Mouse (Mus musculus): ENCODE measurements around the gene Abhd12b. TPM values are rescaled to one million over a fixed set of nuclear protein-coding genes. Genes with fewer than 3 reads are reported as not detected.

The Abhd12b gene
- polyA plus RNA-seq, 1 experiment from 2014 or later = not detected

GRCm38 (mm10) chr12:70148631-70149265 is 5.2 kb upstream of the Abhd12b start:
- ATAC-seq (no peak), DNase-seq (no peak)
- 11% methylated on average over 11 of the region's 11 CpGs for WGBS (ENCODE audit: insufficient replicate concordance)
- peak overlapping the region; percentile 69 for H3K4me2 ChIP-seq (ENCODE audit: low read depth, low read length)
- no peak overlapping the region for H3K27ac ChIP-seq (ENCODE audit: low read depth)
- no peak for TF ChIP-seq CTCF (IDR thresholded peaks at IDR 0.05; ENCODE audit: low read depth)
- TF ChIP-seq EP300 (IDR thresholded peaks at IDR 0.05; ENCODE audit: low read depth) = no peak
- peak overlapping the region; percentile 8; the same call in 1 of the 2 replicates for H3K9ac ChIP-seq (replicated peaks)
- H3K4me1 ChIP-seq (ENCODE audit: insufficient read depth) = 0 out of 2 replicates have a peak, but pooled peaks cover 5% of the 10 kb centered on the region
- no peaks in the 10 kb centered on the region for H3K9me3 ChIP-seq (ENCODE audit: low read length)
- no peaks in the 10 kb centered on the region for H3K36me3 ChIP-seq (replicated peaks; ENCODE audit: insufficient read depth, low read length)
- peak overlapping the region; percentile 45 for H3K4me3 ChIP-seq (ENCODE audit: low read depth, low read length)
- no peaks in the 10 kb centered on the region for H3K27me3 ChIP-seq (ENCODE audit: insufficient read depth, low read length)

GRCm38 (mm10) chr12:70156222-70156621 is 2.3 kb downstream of the Abhd12b start:
- 55% methylated on average over 6 of the region's 6 CpGs for WGBS (ENCODE audit: insufficient replicate concordance)
- DNase-seq = no peak
- no peak overlapping the region for H3K27ac ChIP-seq (ENCODE audit: low read depth)

GRCm38 (mm10) chr12:70157292-70158066 is 3.5 kb downstream of the Abhd12b start:
- Histone ChIP-seq H3K27me3 (ENCODE audit: insufficient read depth, low read length) (no peaks in the 10 kb centered on the region), H3K9ac (replicated peaks) (no peak overlapping the region), H3K9me3 (ENCODE audit: low read length) (no peaks in the 10 kb centered on the region), H3K27ac (ENCODE audit: low read depth) (no peak overlapping the region), H3K4me2 (ENCODE audit: low read depth, low read length) (no peak overlapping the region), H3K4me3 (ENCODE audit: low read depth, low read length) (no peak overlapping the region), H3K4me1 (ENCODE audit: insufficient read depth) (no peaks in the 10 kb centered on the region), H3K36me3 (replicated peaks; ENCODE audit: insufficient read depth, low read length) (no peaks in the 10 kb centered on the region)
- 56% methylated on average over 5 of the region's 5 CpGs for WGBS (ENCODE audit: insufficient replicate concordance)
- TF ChIP-seq EP300 (IDR thresholded peaks at IDR 0.05; ENCODE audit: low read depth) (no peak), CTCF (IDR thresholded peaks at IDR 0.05; ENCODE audit: low read depth) (no peak)
- ATAC-seq (no peak), DNase-seq (no peak)

More at GRCm38 (mm10) chr12:70156222-70156621, 2.3 kb downstream of the Abhd12b start:
- TF ChIP-seq CTCF (IDR thresholded peaks at IDR 0.05; ENCODE audit: low read depth) (no peak), EP300 (IDR thresholded peaks at IDR 0.05; ENCODE audit: low read depth) (no peak)
- no peak overlapping the region for H3K4me3 ChIP-seq (ENCODE audit: low read depth, low read length)
- no peaks in the 10 kb centered on the region for H3K36me3 ChIP-seq (replicated peaks; ENCODE audit: insufficient read depth, low read length)
- H3K27me3 ChIP-seq (ENCODE audit: insufficient read depth, low read length) = no peaks in the 10 kb centered on the region
- H3K4me2 ChIP-seq (ENCODE audit: low read depth, low read length) = no peak overlapping the region
- H3K9me3 ChIP-seq (ENCODE audit: low read length) = no peaks in the 10 kb centered on the region
- no peak overlapping the region for H3K9ac ChIP-seq (replicated peaks)
- H3K4me1 ChIP-seq (ENCODE audit: insufficient read depth) = no peaks in the 10 kb centered on the region
- no peak for ATAC-seq

GRCm38 (mm10) chr12:70161057-70161456 is 7.1 kb downstream of the Abhd12b start:
- ATAC-seq (no peak), DNase-seq (no peak)
- H3K27me3 ChIP-seq (ENCODE audit: insufficient read depth, low read length) = no peaks in the 10 kb centered on the region
- H3K4me1 ChIP-seq (ENCODE audit: insufficient read depth) = no peaks in the 10 kb centered on the region
- no peak overlapping the region for H3K4me2 ChIP-seq (ENCODE audit: low read depth, low read length)
- no peaks in the 10 kb centered on the region for H3K36me3 ChIP-seq (replicated peaks; ENCODE audit: insufficient read depth, low read length)
- no peak overlapping the region for H3K9ac ChIP-seq (replicated peaks)
- H3K27ac ChIP-seq (ENCODE audit: low read depth) = no peak overlapping the region
- TF ChIP-seq CTCF (IDR thresholded peaks at IDR 0.05; ENCODE audit: low read depth) = no peak
- TF ChIP-seq EP300 (IDR thresholded peaks at IDR 0.05; ENCODE audit: low read depth) = no peak
- WGBS (ENCODE audit: insufficient replicate concordance) = 74% methylated on average over 5 of the region's 5 CpGs
- no peak overlapping the region for H3K4me3 ChIP-seq (ENCODE audit: low read depth, low read length)
- no peaks in the 10 kb centered on the region for H3K9me3 ChIP-seq (ENCODE audit: low read length)

GRCm38 (mm10) chr12:70164741-70165140 is 10.8 kb downstream of the Abhd12b start:
- WGBS (ENCODE audit: insufficient replicate concordance) = 64% methylated on average over 3 of the region's 3 CpGs
- no peak overlapping the region for H3K9ac ChIP-seq (replicated peaks)
- no peak overlapping the region for H3K4me2 ChIP-seq (ENCODE audit: low read depth, low read length)
- no peaks in the 10 kb centered on the region for H3K36me3 ChIP-seq (replicated peaks; ENCODE audit: insufficient read depth, low read length)
- H3K27me3 ChIP-seq (ENCODE audit: insufficient read depth, low read length) = no peaks in the 10 kb centered on the region
- no peaks in the 10 kb centered on the region for H3K9me3 ChIP-seq (ENCODE audit: low read length)
- H3K27ac ChIP-seq (ENCODE audit: low read depth) = no peak overlapping the region
- no peak for ATAC-seq
- DNase-seq = no peak
- TF ChIP-seq CTCF (IDR thresholded peaks at IDR 0.05; ENCODE audit: low read depth) (no peak), EP300 (IDR thresholded peaks at IDR 0.05; ENCODE audit: low read depth) (no peak)
- H3K4me1 ChIP-seq (ENCODE audit: insufficient read depth) = no peaks in the 10 kb centered on the region
- no peak overlapping the region for H3K4me3 ChIP-seq (ENCODE audit: low read depth, low read length)

- Histone ChIP-seq H3K4me3 (ENCODE audit: low read depth, low read length) (no peak overlapping the region), H3K36me3 (replicated peaks; ENCODE audit: insufficient read depth, low read length) (no peaks in the 10 kb centered on the region), H3K4me1 (ENCODE audit: insufficient read depth) (no peaks in the 10 kb centered on the region), H3K9me3 (ENCODE audit: low read length) (no peaks in the 10 kb centered on the region), H3K4me2 (ENCODE audit: low read depth, low read length) (no peak overlapping the region), H3K27ac (ENCODE audit: low read depth) (no peak overlapping the region), H3K9ac (replicated peaks) (no peak overlapping the region), H3K27me3 (ENCODE audit: insufficient read depth, low read length) (no peaks in the 10 kb centered on the region)
- 79% methylated on average over 4 of the region's 4 CpGs for WGBS (ENCODE audit: insufficient replicate concordance)
- DNase-seq (no peak), ATAC-seq (no peak)
- TF ChIP-seq EP300 (IDR thresholded peaks at IDR 0.05; ENCODE audit: low read depth) (no peak), CTCF (IDR thresholded peaks at IDR 0.05; ENCODE audit: low read depth) (no peak)
Measured at GRCm38 (mm10) chr12:70167950-70168349, 14.0 kb downstream of the Abhd12b start.
